Mouse (Mus musculus) cortical plate, adult 2 months (tissue): ENCODE results near the gene Lama1. TPM values are rescaled to one million over a fixed set of nuclear protein-coding genes. Genes with fewer than 3 reads are reported as not detected.
A peak's percentile ranks its signal among the peaks of the same experiment; 100 is the strongest.
"Not testable (repeated sequence)": the region's sequence is repeated elsewhere in the genome, so short reads cannot be mapped to it uniquely, and the experiment has no call there.

ENCODE experiments used
- H3K27ac ChIP-seq: fragments of 200-500 bp; 2 replicates; pipeline ENCODE4 v1.5.1; 2012; ENCODE audit warnings: low read length, control low read depth, inconsistent platforms; ENCODE audit not compliant: insufficient read depth
- H3K4me1 ChIP-seq: fragments of 200-500 bp; 2 replicates; pipeline ENCODE4 v1.6.1; 2011; ENCODE audit warnings: low read length; ENCODE audit not compliant: control insufficient read depth, insufficient read depth
- H3K4me3 ChIP-seq: fragments of 200-500 bp; 2 replicates; pipeline ENCODE4 v1.5.1; 2011; ENCODE audit warnings: mild to moderate bottlenecking, low read length, control low read depth; ENCODE audit not compliant: insufficient read depth
- CTCF ChIP-seq: fragments of 200-500 bp; IDR thresholded peaks from 2 replicates; pipeline ENCODE4 v1.5.1; 2011; ENCODE audit warnings: mild to moderate bottlenecking, control low read depth, low read length; ENCODE audit not compliant: insufficient read depth; ENCODE audit errors: extremely low read depth
- POLR2A ChIP-seq: fragments of 200-500 bp; IDR thresholded peaks from 2 replicates; pipeline ENCODE4 v1.6.1; 2011; ENCODE audit warnings: mild to moderate bottlenecking, low read length, control low read depth; ENCODE audit not compliant: insufficient read depth; ENCODE audit errors: extremely low read depth
- polyA plus RNA-seq: library from polyadenylated mRNA; depleted of rRNA; stranded (reverse); fragments of >200 nt; gene quantifications from 2 replicates; pipeline ENCODE4 v1.2.3, GENCODE M21; 2012

Gene Lama1
- polyA plus RNA-seq, 1 experiment: 1.3 TPM

- H3K27ac ChIP-seq: no peak overlapping the region
- no peaks in the 10 kb centered on the region for H3K4me1 ChIP-seq
- TF ChIP-seq POLR2A (no peak), CTCF (no peak)
- no peak overlapping the region for H3K4me3 ChIP-seq
These were observed 38.7 kb downstream of the Lama1 start for GRCm38 (mm10) chr17:67735722-67736121.

GRCm38 (mm10) chr17:67741229-67741628 is 44.2 kb downstream of the Lama1 start:
- H3K27ac ChIP-seq, H3K4me1 ChIP-seq, H3K4me3 ChIP-seq: not testable (repeated sequence)

- TF ChIP-seq POLR2A (no peak), CTCF (no peak)
- H3K27ac ChIP-seq: no peak overlapping the region
- no peak overlapping the region for H3K4me3 ChIP-seq
- no peaks in the 10 kb centered on the region for H3K4me1 ChIP-seq
These were observed 67.3 kb downstream of the Lama1 start for GRCm38 (mm10) chr17:67764167-67764871.

GRCm38 (mm10) chr17:67773608-67774007 is 76.5 kb downstream of the Lama1 start:
- TF ChIP-seq CTCF (no peak), POLR2A (no peak)
- H3K4me1 ChIP-seq: no peaks in the 10 kb centered on the region

GRCm38 (mm10) chr17:67776764-67777163 is 79.7 kb downstream of the Lama1 start:
- Histone ChIP-seq H3K4me1 (no peaks in the 10 kb centered on the region), H3K27ac (no peak overlapping the region), H3K4me3 (no peak overlapping the region)
- TF ChIP-seq POLR2A (no peak), CTCF (peak; percentile 35)

More at GRCm38 (mm10) chr17:67773608-67774007, 76.5 kb downstream of the Lama1 start:
- Histone ChIP-seq H3K27ac (no peak overlapping the region), H3K4me3 (no peak overlapping the region)

GRCm38 (mm10) chr17:67779812-67780211 is 82.8 kb downstream of the Lama1 start:
- H3K27ac ChIP-seq: no peak overlapping the region
- H3K4me1 ChIP-seq: no peaks in the 10 kb centered on the region

GRCm38 (mm10) chr17:67791091-67791490 is 94.0 kb downstream of the Lama1 start:
- Histone ChIP-seq H3K4me1 (no peaks in the 10 kb centered on the region), H3K4me3 (no peak overlapping the region)
- TF ChIP-seq POLR2A (no peak), CTCF (no peak)

More at GRCm38 (mm10) chr17:67779812-67780211, 82.8 kb downstream of the Lama1 start:
- H3K4me3 ChIP-seq: no peak overlapping the region
- TF ChIP-seq CTCF (peak; percentile 40; the same call in 1 of the 2 replicates), POLR2A (no peak)

GRCm38 (mm10) chr17:67809171-67809570 is 112.1 kb downstream of the Lama1 start:
- Histone ChIP-seq H3K4me3 (no peak overlapping the region), H3K27ac (no peak overlapping the region), H3K4me1 (no peaks in the 10 kb centered on the region)
- TF ChIP-seq POLR2A: no peak
- no peak for TF ChIP-seq CTCF

More at GRCm38 (mm10) chr17:67791091-67791490, 94.0 kb downstream of the Lama1 start:
- H3K27ac ChIP-seq: no peak overlapping the region

GRCm38 (mm10) chr17:67813666-67814065 is 116.6 kb downstream of the Lama1 start:
- Histone ChIP-seq H3K4me1 (no peaks in the 10 kb centered on the region), H3K4me3 (no peak overlapping the region), H3K27ac (no peak overlapping the region)
- no peak for TF ChIP-seq POLR2A

- TF ChIP-seq POLR2A (no peak), CTCF (no peak)
- no peaks in the 10 kb centered on the region for H3K4me1 ChIP-seq
These were observed 118.7 kb downstream of the Lama1 start for GRCm38 (mm10) chr17:67815720-67816119.

More at GRCm38 (mm10) chr17:67815720-67816119, 118.7 kb downstream of the Lama1 start:
- Histone ChIP-seq H3K27ac (no peak overlapping the region), H3K4me3 (no peak overlapping the region)
